In genomic region chrX:145672776-145673175, GRCm38 (mm10) we compare ENCODE assay signal across 9 mouse cellular contexts.
A peak's percentile ranks its signal among the peaks of the same experiment; 100 is the strongest.
DNase-seq lines count a peak whose midpoint lies in the region; ATAC-seq and TF ChIP-seq lines count a peak whose summit lies in the region.
"Had no signal": no experiment of that assay in that cellular context is flagged by ENCODE, and none has a peak within 500 bp of the region (broad histone marks: within the 10 kb centered on the region; RNA-seq: fewer than 3 reads in every experiment).

No protein-coding gene starts in this region.

- H3K9ac ChIP-seq in forebrain, embryonic 14.5 days (ENCODE audit: low read length), result no peak overlapping the region
- H3K9ac ChIP-seq in forebrain, embryonic 12.5 days, result no peak overlapping the region
- H3K9ac ChIP-seq in midbrain, embryonic 12.5 days (replicated peaks), result no peak overlapping the region
- no peak overlapping the region for H3K9ac ChIP-seq in midbrain, embryonic 15.5 days
- no peak overlapping the region for H3K9ac ChIP-seq in intestine, postnatal 0 days (ENCODE audit: low read depth, low read length)
- H3K9ac ChIP-seq: neural tube, embryonic 12.5 days had no signal

- peak; percentile 79 for TF ChIP-seq CTCF in intestine, postnatal 0 days (IDR thresholded peaks at IDR 0.05; ENCODE audit: low read depth)

- no peaks in the 10 kb centered on the region for H3K36me3 ChIP-seq in forebrain, embryonic 14.5 days (ENCODE audit: control insufficient read depth, insufficient read depth, low read length)
- no peaks in the 10 kb centered on the region for H3K36me3 ChIP-seq in forebrain, embryonic 12.5 days (replicated peaks)
- H3K36me3 ChIP-seq in midbrain, embryonic 12.5 days, result no peaks in the 10 kb centered on the region
- H3K36me3 ChIP-seq in midbrain, embryonic 15.5 days (replicated peaks), result no peaks in the 10 kb centered on the region
- no peaks in the 10 kb centered on the region for H3K36me3 ChIP-seq in intestine, postnatal 0 days (ENCODE audit: control insufficient read depth, insufficient read depth)
- H3K36me3 ChIP-seq: neural tube, embryonic 12.5 days had no signal

- ATAC-seq in forebrain, embryonic 14.5 days, result peak; percentile 66
- no peak for ATAC-seq in forebrain, embryonic 12.5 days (ENCODE audit: low FRiP score)
- ATAC-seq in midbrain, embryonic 12.5 days (ENCODE audit: low FRiP score, low read depth), result peak; percentile 52; the same call in 1 of the 2 replicates
- no peak for ATAC-seq in midbrain, embryonic 15.5 days (replicated peaks)
- ATAC-seq in intestine, postnatal 0 days, result no peak

- peak; percentile 51 for DNase-seq in forebrain, embryonic 14.5 days (ENCODE audit: low spot score)
- peak; percentile 8 for DNase-seq in brain, embryonic 18.5 days (ENCODE audit: low read depth, low spot score)
- peak; percentile 3 for DNase-seq in retina, adult 2 months (ENCODE audit: low read depth, low spot score)
- no peak for DNase-seq in urinary bladder, postnatal 25 days (ENCODE audit: low spot score)

- H3K27ac ChIP-seq in forebrain, embryonic 14.5 days (ENCODE audit: low read depth, low read length), result no peak overlapping the region
- no peak overlapping the region for H3K27ac ChIP-seq in forebrain, embryonic 12.5 days
- no peak overlapping the region for H3K27ac ChIP-seq in midbrain, embryonic 12.5 days (replicated peaks)
- no peak overlapping the region for H3K27ac ChIP-seq in midbrain, embryonic 15.5 days
- no peak overlapping the region for H3K27ac ChIP-seq in intestine, postnatal 0 days (ENCODE audit: low read depth, low read length)
- H3K27ac ChIP-seq: neural tube, embryonic 12.5 days had no signal

- no peaks in the 10 kb centered on the region for H3K4me1 ChIP-seq in forebrain, embryonic 14.5 days (ENCODE audit: control insufficient read depth, insufficient read depth, low read length)
- H3K4me1 ChIP-seq in forebrain, embryonic 12.5 days, result no peaks in the 10 kb centered on the region
- no peaks in the 10 kb centered on the region for H3K4me1 ChIP-seq in midbrain, embryonic 12.5 days
- no peaks in the 10 kb centered on the region for H3K4me1 ChIP-seq in midbrain, embryonic 15.5 days
- H3K4me1 ChIP-seq in intestine, postnatal 0 days (replicated peaks; ENCODE audit: control insufficient read depth, insufficient read depth, low read length), result no peaks in the 10 kb centered on the region
- H3K4me1 ChIP-seq: neural tube, embryonic 12.5 days had no signal

- no peaks in the 10 kb centered on the region for H3K27me3 ChIP-seq in forebrain, embryonic 14.5 days (replicated peaks; ENCODE audit: control insufficient read depth, insufficient read depth, low read length)
- H3K27me3 ChIP-seq in forebrain, embryonic 12.5 days, result no peaks in the 10 kb centered on the region
- H3K27me3 ChIP-seq in midbrain, embryonic 12.5 days, result no peaks in the 10 kb centered on the region
- H3K27me3 ChIP-seq in midbrain, embryonic 15.5 days (replicated peaks), result no peaks in the 10 kb centered on the region
- H3K27me3 ChIP-seq in intestine, postnatal 0 days (replicated peaks; ENCODE audit: control insufficient read depth, insufficient read depth, low read length), result no peaks in the 10 kb centered on the region
- H3K27me3 ChIP-seq: neural tube, embryonic 12.5 days had no signal

- H3K9me3 ChIP-seq in forebrain, embryonic 14.5 days (replicated peaks; ENCODE audit: control insufficient read depth, low read length), result no peaks in the 10 kb centered on the region
- H3K9me3 ChIP-seq in forebrain, embryonic 12.5 days, result no peaks in the 10 kb centered on the region
- H3K9me3 ChIP-seq in midbrain, embryonic 12.5 days, result no peaks in the 10 kb centered on the region
- no peaks in the 10 kb centered on the region for H3K9me3 ChIP-seq in midbrain, embryonic 15.5 days
- H3K9me3 ChIP-seq in intestine, postnatal 0 days (ENCODE audit: control insufficient read depth), result no peaks in the 10 kb centered on the region
- H3K9me3 ChIP-seq: neural tube, embryonic 12.5 days had no signal

- H3K4me2 ChIP-seq in forebrain, embryonic 14.5 days (ENCODE audit: low read length), result no peak overlapping the region
- H3K4me2 ChIP-seq in forebrain, embryonic 12.5 days, result no peak overlapping the region
- H3K4me2 ChIP-seq in midbrain, embryonic 12.5 days (replicated peaks), result no peak overlapping the region
- no peak overlapping the region for H3K4me2 ChIP-seq in midbrain, embryonic 15.5 days
- H3K4me2 ChIP-seq in intestine, postnatal 0 days (replicated peaks; ENCODE audit: low read depth), result no peak overlapping the region
- H3K4me2 ChIP-seq: neural tube, embryonic 12.5 days had no signal

- no peak overlapping the region for H3K4me3 ChIP-seq in forebrain, embryonic 14.5 days (ENCODE audit: low read depth, low read length)
- H3K4me3 ChIP-seq in forebrain, embryonic 12.5 days (replicated peaks), result no peak overlapping the region
- H3K4me3 ChIP-seq in midbrain, embryonic 12.5 days, result no peak overlapping the region
- no peak overlapping the region for H3K4me3 ChIP-seq in midbrain, embryonic 15.5 days
- no peak overlapping the region for H3K4me3 ChIP-seq in intestine, postnatal 0 days (ENCODE audit: low read depth, low read length)
- H3K4me3 ChIP-seq: neural tube, embryonic 12.5 days had no signal

Comparison
In these comparisons a context has a peak if more than half of its experiments do, and no peak if none do; other contexts are left out.
1. ATAC-seq: peak in forebrain, embryonic 14.5 days (single experiment) and midbrain, embryonic 12.5 days (single experiment); none in forebrain, embryonic 12.5 days (single experiment), midbrain, embryonic 15.5 days (single experiment) and intestine, postnatal 0 days (single experiment).